Mouse (Mus musculus): Measurements from ENCODE around the gene Sox1. TPM values are rescaled to one million over a fixed set of nuclear protein-coding genes. Genes with fewer than 3 reads are reported as not detected.
A peak's percentile ranks its signal among the peaks of the same experiment; 100 is the strongest.

Sox1 gene
- polyA plus RNA-seq, 1 experiment from 2014 or later, result 0.51 TPM

DNA sequence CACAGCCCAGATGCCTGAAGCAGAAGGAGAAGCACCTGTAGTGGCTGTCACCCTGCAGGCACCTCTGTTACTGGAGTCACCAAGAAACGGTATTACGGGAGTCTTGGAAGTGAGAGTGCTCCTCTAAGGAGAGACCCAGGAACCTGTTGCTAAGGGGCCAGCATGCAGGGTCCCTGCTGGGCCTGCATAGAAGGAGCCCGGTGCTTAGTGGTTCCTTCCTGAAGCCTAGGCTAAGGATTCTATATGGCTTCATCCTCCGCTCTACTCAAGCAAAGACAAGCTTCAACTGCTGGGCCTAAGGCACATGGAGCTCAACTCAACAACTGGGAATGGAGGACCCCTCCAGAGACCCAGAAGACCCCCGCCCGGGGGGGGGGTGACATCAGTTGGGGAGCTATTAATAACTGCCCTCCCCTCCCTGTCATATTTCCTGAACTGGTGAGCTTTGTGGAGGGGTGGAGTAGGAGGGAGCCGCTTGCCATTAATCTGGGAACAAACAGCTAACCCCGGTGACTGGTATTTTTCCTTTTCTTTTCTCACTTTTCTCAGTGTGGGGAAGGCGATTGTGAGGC lies 34.6 kb downstream of the Sox1 start:
- 3% methylated on average over 9 of the region's 9 CpGs for WGBS
- Histone ChIP-seq H3K27me3 (peaks cover 100% of the 10 kb centered on the region), H3K9me3 (no peaks in the 10 kb centered on the region), H3K4me1 (peaks cover 12% of the 10 kb centered on the region), H3K4me2 (replicated peaks) (no peak overlapping the region), H3K4me3 (no peak overlapping the region), H3K36me3 (no peaks in the 10 kb centered on the region), H3K9ac (no peak overlapping the region), H3K27ac (no peak overlapping the region)
- ATAC-seq (ENCODE audit: insufficient number of reproducible peaks, insufficient read depth, low FRiP score, low TSS enrichment), result no peak

DNA sequence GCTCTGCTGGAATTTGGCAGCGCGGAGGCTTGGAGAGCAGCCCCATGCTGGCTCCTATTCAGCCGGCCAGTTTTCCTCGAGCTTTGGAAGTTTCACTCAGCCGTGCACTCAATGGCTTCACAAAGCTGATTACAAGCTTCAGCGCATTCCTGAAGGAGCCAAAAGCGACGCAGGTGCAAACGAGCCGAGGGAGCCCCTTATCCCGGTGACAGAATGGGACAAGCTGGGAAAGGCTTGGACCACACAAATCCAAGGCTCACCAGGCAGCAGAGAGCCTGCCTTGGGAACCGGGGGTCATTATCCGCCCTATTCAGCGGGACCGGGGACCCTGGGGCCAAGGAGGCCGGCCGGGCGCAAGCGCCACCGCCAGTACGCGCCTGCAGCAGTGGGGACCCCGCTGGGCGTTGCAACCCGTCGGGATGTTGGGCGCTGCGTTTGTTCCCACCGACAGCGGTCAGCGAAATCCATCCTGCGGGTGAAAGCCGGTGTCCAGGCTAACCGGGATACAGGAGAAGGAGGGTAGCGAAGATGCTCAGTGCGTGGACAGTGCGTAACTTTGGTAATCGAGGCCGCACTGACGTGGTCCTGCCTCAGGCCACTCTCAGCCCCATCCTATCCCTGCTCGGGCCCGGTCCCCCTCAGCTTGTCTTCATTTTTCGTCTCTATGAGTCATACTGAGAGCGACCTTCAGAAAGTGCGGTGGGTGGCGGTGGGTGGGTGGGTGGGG lies 35.2 kb downstream of the Sox1 start:
- Histone ChIP-seq H3K27me3 (peaks cover 98% of the 10 kb centered on the region), H3K4me1 (peaks cover 12% of the 10 kb centered on the region), H3K4me2 (replicated peaks) (peak overlapping the region; percentile 34), H3K4me3 (peak overlapping the region; percentile 15; the same call in 1 of the 2 replicates), H3K9me3 (no peaks in the 10 kb centered on the region), H3K36me3 (no peaks in the 10 kb centered on the region), H3K27ac (no peak overlapping the region), H3K9ac (no peak overlapping the region)
- 0 out of 2 replicates have a peak, but pooled peaks have one; percentile 54 for ATAC-seq (ENCODE audit: insufficient number of reproducible peaks, insufficient read depth, low FRiP score, low TSS enrichment)
- 1% methylated on average over 46 of the region's 46 CpGs for WGBS

DNA sequence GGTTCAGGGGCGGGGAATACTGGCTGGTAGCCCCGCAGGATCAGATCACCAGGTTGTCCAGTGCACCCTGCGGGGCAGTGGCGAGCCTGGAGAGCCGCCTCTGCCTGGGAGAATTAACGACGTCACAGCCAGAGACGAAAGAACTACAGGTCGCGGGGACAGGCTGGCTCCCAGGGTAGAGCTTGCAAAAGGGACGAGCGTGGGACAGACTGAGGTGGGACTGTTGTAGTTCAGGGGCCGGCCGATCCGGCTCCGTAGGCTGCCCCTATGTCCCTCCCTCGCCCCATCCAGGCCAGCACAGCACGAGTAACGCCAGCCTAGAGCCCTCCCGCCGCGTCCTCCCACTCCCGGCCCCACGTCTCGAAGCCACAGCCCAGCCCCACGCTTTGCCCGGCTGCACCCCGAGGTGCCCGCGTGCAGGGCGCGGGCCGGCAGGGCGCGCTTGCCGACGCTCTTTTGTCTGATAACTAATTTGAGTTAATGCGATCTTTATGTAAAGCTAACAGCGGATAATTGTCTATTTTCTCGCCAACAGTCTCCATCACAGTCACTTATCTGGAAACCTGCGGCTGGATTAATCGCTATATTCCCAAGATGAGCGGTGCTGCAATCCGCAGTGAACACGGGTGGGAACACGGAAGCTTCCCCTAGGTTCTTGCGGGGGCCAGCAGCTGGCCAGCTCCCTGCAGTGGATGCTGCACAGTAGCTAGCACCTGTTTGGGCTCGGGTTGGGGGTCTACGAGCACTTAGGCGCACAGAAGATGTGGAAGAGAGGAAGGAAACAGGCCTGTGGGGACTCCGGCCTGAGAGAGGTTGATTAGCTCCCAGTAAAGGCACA lies 36.0 kb downstream of the Sox1 start:
- Histone ChIP-seq H3K27ac (no peak overlapping the region), H3K4me3 (peak overlapping the region; percentile 15; the same call in 1 of the 2 replicates), H3K4me1 (peaks cover 12% of the 10 kb centered on the region), H3K36me3 (no peaks in the 10 kb centered on the region), H3K9ac (no peak overlapping the region), H3K9me3 (no peaks in the 10 kb centered on the region), H3K27me3 (peaks cover 91% of the 10 kb centered on the region), H3K4me2 (replicated peaks) (peak overlapping the region; percentile 34)
- WGBS, result 2% methylated on average over 51 of the region's 51 CpGs
- ATAC-seq (ENCODE audit: insufficient number of reproducible peaks, insufficient read depth, low FRiP score, low TSS enrichment), result no peak; the same call in 1 of the 2 replicates

DNA sequence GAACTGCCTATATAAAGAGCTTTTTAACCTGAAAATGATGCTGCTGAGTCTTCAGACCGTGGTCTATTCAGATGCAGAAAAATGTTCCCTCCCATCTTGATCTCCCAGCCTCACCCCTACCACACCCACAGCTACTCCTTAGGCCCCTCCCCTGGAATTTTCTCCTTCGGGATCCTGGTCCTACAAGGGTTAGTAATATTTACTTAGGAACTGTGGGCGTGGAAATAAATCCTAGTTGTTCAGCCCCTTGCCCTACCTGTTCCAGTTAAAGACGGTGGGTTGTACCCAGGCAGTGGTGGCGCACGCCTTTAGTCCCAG lies 36.6 kb downstream of the Sox1 start:
- no peak overlapping the region for H3K4me3 ChIP-seq

DNA sequence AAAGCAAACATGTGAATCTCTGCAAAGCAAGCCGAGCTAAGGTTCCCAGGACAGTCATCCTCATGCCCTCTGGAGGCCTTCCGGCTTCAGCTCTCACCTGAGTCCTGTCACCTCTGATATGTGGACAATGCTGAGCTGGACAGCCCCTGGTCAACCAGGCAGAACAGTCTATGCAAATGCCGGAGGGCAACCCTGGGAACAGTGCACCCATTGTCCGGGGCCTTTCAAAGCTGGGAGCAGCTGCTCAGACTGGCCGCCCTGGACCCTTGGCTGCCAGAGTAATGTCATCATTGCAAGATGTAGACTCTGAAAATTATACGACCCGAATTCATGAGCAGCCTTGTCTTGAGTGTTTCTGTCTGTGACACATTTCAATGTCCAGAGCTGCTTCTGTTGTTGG lies 37.5 kb downstream of the Sox1 start:
- Histone ChIP-seq H3K36me3 (no peaks in the 10 kb centered on the region), H3K9me3 (no peaks in the 10 kb centered on the region), H3K9ac (no peak overlapping the region), H3K4me1 (peaks cover 12% of the 10 kb centered on the region), H3K27ac (no peak overlapping the region), H3K27me3 (peaks cover 77% of the 10 kb centered on the region), H3K4me3 (no peak overlapping the region), H3K4me2 (replicated peaks) (no peak overlapping the region)
- 28% methylated on average over 7 of the region's 7 CpGs for whole genome bisulfite sequencing
- no peak for ATAC-seq (ENCODE audit: insufficient number of reproducible peaks, insufficient read depth, low FRiP score, low TSS enrichment)

More for the DNA sequence above, 36.6 kb downstream of the Sox1 start:
- H3K9ac ChIP-seq, result no peak overlapping the region
- no peaks in the 10 kb centered on the region for H3K9me3 ChIP-seq
- 57% methylated on average over 6 of the region's 6 CpGs for WGBS
- no peak overlapping the region for H3K4me2 ChIP-seq (replicated peaks)
- peaks cover 86% of the 10 kb centered on the region for H3K27me3 ChIP-seq
- H3K4me1 ChIP-seq, result peaks cover 12% of the 10 kb centered on the region
- H3K27ac ChIP-seq, result no peak overlapping the region
- H3K36me3 ChIP-seq, result no peaks in the 10 kb centered on the region
- no peak for ATAC-seq (ENCODE audit: insufficient number of reproducible peaks, insufficient read depth, low FRiP score, low TSS enrichment)

DNA sequence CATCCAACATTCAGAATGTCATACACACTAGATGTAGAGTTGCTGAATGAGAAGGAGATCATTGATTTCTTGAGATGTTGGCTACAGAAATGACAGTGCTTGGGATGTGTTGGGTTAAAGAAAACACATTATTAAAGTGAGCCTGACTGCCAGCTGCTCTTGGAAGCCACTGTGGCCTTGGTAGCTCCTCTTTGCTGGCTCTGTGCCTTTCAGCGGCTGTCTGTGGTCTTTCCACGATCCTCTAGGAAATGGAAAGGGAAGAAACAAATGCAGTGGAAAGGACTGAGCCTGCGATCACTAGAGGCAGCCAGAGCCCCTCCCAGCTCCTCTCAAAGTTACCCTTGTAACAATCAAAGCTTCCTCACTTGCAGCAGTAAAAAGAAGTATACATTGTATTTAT lies 39.7 kb downstream of the Sox1 start:
- H3K4me2 ChIP-seq (replicated peaks), result no peak overlapping the region
- 74% methylated on average over 3 of the region's 3 CpGs for WGBS
- no peaks in the 10 kb centered on the region for H3K36me3 ChIP-seq
- no peak overlapping the region for H3K9ac ChIP-seq
- no peak overlapping the region for H3K27ac ChIP-seq
- H3K27me3 ChIP-seq, result peaks cover 60% of the 10 kb centered on the region
- no peak for ATAC-seq (ENCODE audit: insufficient number of reproducible peaks, insufficient read depth, low FRiP score, low TSS enrichment)
- no peak overlapping the region for H3K4me3 ChIP-seq
- H3K4me1 ChIP-seq, result peaks cover 7% of the 10 kb centered on the region; the same call in 1 of the 2 replicates
- H3K9me3 ChIP-seq, result no peaks in the 10 kb centered on the region

DNA sequence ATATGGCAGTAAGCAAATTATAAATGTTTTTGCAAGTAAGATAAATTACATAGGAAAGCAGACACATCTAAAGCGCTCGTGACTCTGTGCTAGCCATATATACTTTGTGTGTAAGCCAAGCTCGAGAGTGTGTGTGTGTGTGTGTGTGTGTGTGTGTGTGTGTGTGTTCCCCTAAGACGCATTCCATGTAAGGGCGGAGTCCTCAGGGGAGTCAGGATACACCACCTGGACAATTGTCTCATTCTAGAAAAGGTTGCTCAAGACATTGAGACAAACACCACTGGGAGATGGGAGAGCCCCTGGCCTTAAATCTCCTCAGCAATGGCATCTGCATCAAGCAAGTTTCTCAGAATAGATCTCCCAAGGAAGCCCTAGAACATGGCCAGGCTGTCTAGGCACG lies 42.9 kb downstream of the Sox1 start:
- Histone ChIP-seq H3K4me1 (no peaks in the 10 kb centered on the region), H3K9me3 (no peaks in the 10 kb centered on the region), H3K27me3 (peaks cover 28% of the 10 kb centered on the region), H3K36me3 (no peaks in the 10 kb centered on the region), H3K9ac (no peak overlapping the region), H3K27ac (no peak overlapping the region), H3K4me2 (replicated peaks) (no peak overlapping the region), H3K4me3 (no peak overlapping the region)
- ATAC-seq (ENCODE audit: insufficient number of reproducible peaks, insufficient read depth, low FRiP score, low TSS enrichment), result no peak
- 83% methylated on average over 6 of the region's 6 CpGs for WGBS

DNA sequence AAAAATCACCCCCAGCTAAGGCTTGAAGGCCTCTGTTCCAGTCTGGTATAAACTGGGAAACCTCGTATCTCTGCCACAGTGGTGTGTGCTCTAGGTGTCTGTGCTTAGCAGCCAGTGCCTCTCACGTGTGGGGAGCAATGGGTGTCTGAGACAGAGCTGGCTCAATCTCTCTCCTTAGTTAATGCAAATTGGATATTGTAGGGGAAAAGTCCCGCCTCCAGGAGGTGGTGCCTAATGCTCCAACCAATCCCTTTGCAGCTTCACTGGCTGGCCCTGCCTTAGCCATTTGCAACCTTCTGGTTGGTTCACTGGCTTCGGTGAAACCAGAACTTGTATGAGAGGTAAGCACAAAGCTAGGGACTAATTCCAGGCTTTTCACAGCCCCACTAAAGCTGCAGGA lies 43.9 kb downstream of the Sox1 start:
- Histone ChIP-seq H3K4me3 (no peak overlapping the region), H3K4me1 (no peaks in the 10 kb centered on the region), H3K27ac (no peak overlapping the region), H3K36me3 (no peaks in the 10 kb centered on the region), H3K9me3 (no peaks in the 10 kb centered on the region), H3K4me2 (replicated peaks) (no peak overlapping the region), H3K27me3 (peaks cover 19% of the 10 kb centered on the region), H3K9ac (no peak overlapping the region)
- no peak for ATAC-seq (ENCODE audit: insufficient number of reproducible peaks, insufficient read depth, low FRiP score, low TSS enrichment)
- WGBS, result 40% methylated on average over 4 of the region's 4 CpGs

DNA sequence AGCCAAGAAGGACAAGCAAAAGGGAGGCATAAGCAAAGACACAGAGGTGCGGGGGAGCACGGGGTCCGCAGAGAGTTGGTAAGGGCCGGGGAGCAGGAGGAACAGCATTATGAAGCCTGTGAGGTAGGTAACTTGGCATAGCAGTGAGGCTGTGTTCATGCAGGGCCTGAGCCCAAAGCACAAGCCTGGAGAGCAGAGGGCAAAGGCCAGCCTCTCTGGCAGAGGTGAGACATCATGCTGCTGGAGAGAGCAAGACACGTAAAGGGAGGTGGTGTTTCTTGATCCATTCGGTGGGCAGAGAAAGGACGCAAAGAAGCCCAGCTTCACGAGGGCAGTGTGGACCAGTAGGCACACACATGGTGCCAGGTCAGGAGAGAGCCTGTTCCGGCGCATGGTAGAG lies 44.8 kb downstream of the Sox1 start:
- Histone ChIP-seq H3K27ac (no peak overlapping the region), H3K27me3 (peaks cover 19% of the 10 kb centered on the region), H3K4me1 (no peaks in the 10 kb centered on the region), H3K4me2 (replicated peaks) (no peak overlapping the region), H3K36me3 (no peaks in the 10 kb centered on the region), H3K4me3 (no peak overlapping the region), H3K9me3 (no peaks in the 10 kb centered on the region), H3K9ac (no peak overlapping the region)
- no peak for ATAC-seq (ENCODE audit: insufficient number of reproducible peaks, insufficient read depth, low FRiP score, low TSS enrichment)
- 90% methylated on average over 10 of the region's 10 CpGs for WGBS

DNA sequence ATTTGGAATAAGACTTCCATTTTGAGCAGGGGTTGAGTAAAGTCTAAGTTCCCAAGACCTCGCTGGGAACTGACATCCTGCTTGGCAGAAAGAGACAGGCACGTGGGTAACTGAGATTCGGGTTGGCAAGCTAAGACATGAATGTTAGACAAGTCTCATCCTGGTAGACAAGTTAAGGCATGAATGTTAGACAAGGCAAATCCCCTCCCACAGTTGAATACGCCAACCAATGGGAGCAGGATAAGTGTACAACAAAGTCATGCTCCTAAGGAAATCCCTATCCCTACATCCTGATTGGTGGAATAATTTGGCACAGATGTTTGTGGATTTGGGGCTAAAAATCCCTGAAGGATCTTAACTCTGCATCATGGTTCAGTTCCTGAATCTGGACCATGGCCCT lies 45.9 kb downstream of the Sox1 start:
- Histone ChIP-seq H3K27ac (no peak overlapping the region), H3K4me1 (peaks cover 2% of the 10 kb centered on the region; the same call in 1 of the 2 replicates), H3K4me2 (replicated peaks) (no peak overlapping the region), H3K4me3 (no peak overlapping the region), H3K9ac (no peak overlapping the region), H3K27me3 (peaks cover 27% of the 10 kb centered on the region), H3K36me3 (no peaks in the 10 kb centered on the region), H3K9me3 (no peaks in the 10 kb centered on the region)
- 88% methylated on average over 4 of the region's 4 CpGs for WGBS
- ATAC-seq (ENCODE audit: insufficient number of reproducible peaks, insufficient read depth, low FRiP score, low TSS enrichment), result no peak

DNA sequence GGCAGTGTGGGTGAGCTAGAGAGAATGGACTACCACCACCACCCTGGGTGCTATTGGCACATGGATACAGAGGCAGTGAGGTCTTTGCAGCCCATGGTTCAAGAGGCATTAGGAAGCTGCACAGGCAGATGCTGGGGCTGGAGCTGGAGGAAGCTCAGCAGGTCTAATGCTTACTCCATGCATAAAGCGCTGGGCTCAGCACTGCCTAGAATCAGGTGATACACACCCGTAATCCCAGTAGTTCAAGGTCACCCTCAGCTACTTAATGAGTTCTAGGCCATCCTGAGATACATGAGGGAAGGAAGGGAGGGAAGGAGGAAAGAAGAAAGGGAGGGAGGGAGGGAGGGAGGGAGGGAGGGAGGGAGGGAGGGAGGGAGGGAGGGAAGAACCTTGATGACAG lies 50.2 kb downstream of the Sox1 start:
- Histone ChIP-seq H3K36me3 (no peaks in the 10 kb centered on the region), H3K27ac (no peak overlapping the region), H3K9ac (no peak overlapping the region), H3K4me2 (replicated peaks) (no peak overlapping the region), H3K9me3 (no peaks in the 10 kb centered on the region), H3K4me3 (no peak overlapping the region), H3K27me3 (peaks cover 47% of the 10 kb centered on the region), H3K4me1 (peaks cover 7% of the 10 kb centered on the region; the same call in 1 of the 2 replicates)
- ATAC-seq (ENCODE audit: insufficient number of reproducible peaks, insufficient read depth, low FRiP score, low TSS enrichment), result no peak
- 30% methylated on average over 2 of the region's 2 CpGs for WGBS
